Mouse (Mus musculus) MEL (cell line): ENCODE data around the gene Pdcd2l. TPM values are rescaled to one million over a fixed set of nuclear protein-coding genes. Genes with fewer than 3 reads are reported as not detected.

Source experiments
- DNase-seq: peaks from one replicate; pipeline ENCODE4 v3.0.0; 2011; ENCODE audit warnings: low read depth, low spot score
- H3K27ac ChIP-seq: 2 replicates; pipeline ENCODE4 v1.5.1; 2012; ENCODE audit warnings: low read depth, mild to moderate bottlenecking, control low read depth, low read length, moderate library complexity; ENCODE audit not compliant: control insufficient read depth
- H3K27me3 ChIP-seq, 2 experiments: fragments of 150-350 bp in 1 of 2; sonication (generic) in 1 of 2; 2 replicates each; pipeline ENCODE4 v1.6.1; 2012; ENCODE audit warnings: low read length in 2 of 2, mild to moderate bottlenecking in 2 of 2, improper control_type of control experiment in 1 of 2, moderate library complexity in 1 of 2; ENCODE audit not compliant: insufficient read depth in 2 of 2, control insufficient read depth in 1 of 2
- H3K36me3 ChIP-seq, 2 experiments: 2 replicates each; pipeline ENCODE4 v1.6.1; 2012 to 2014; ENCODE audit warnings: low read length in 2 of 2, improper control_type of control experiment in 1 of 2, inconsistent platforms in 1 of 2, mild to moderate bottlenecking in 1 of 2; ENCODE audit not compliant: insufficient read depth in 2 of 2, control insufficient read depth in 1 of 2
- H3K4me1 ChIP-seq, 2 experiments: fragments of 150-350 bp in 1 of 2; sonication (generic) in 1 of 2; 2 replicates each; pipeline ENCODE4 v1.6.1; 2012; ENCODE audit warnings: low read length in 2 of 2, improper control_type of control experiment in 1 of 2, mild to moderate bottlenecking in 1 of 2; ENCODE audit not compliant: insufficient read depth in 2 of 2, control insufficient read depth in 1 of 2
- H3K4me3 ChIP-seq, 2 experiments: fragments of 150-350 bp in 1 of 2; sonication (generic) in 1 of 2; 2 replicates each; pipeline ENCODE4 v1.5.1; 2012; ENCODE audit warnings: low read depth in 2 of 2, low read length in 2 of 2, mild to moderate bottlenecking in 2 of 2, moderate library complexity in 2 of 2, control low read depth in 1 of 2, improper control_type of control experiment in 1 of 2; ENCODE audit not compliant: control insufficient read depth in 1 of 2, insufficient read depth in 1 of 2
- H3K79me2 ChIP-seq: 2 replicates; pipeline ENCODE4 v1.6.1; 2012; ENCODE audit warnings: mild to moderate bottlenecking, low read length, moderate library complexity; ENCODE audit not compliant: control insufficient read depth, poor library complexity, insufficient read depth
- H3K9ac ChIP-seq: 2 replicates; pipeline ENCODE4 v1.6.1; 2012; ENCODE audit warnings: low read depth, mild to moderate bottlenecking, control low read depth, low read length, moderate library complexity; ENCODE audit not compliant: control insufficient read depth, poor library complexity, severe bottlenecking
- H3K9me3 ChIP-seq: fragments of 150-350 bp; sonication (generic); replicated peaks from 2 replicates; pipeline ENCODE4 v1.6.1; 2012; ENCODE audit warnings: mild to moderate bottlenecking, low read length, improper control_type of control experiment, moderate library complexity; ENCODE audit not compliant: insufficient read depth
- BHLHE40 ChIP-seq: IDR thresholded peaks from 2 replicates; pipeline ENCODE4 v1.6.1; 2012; ENCODE audit warnings: low read depth, mild to moderate bottlenecking, inconsistent platforms, low read length, improper control_type of control experiment, borderline replicate concordance
- CTCF ChIP-seq, 3 experiments: IDR thresholded peaks in 2 of 3; conservative IDR thresholded peaks in 1 of 3; 2 replicates each; pipeline ENCODE4 v1.5.1; 2011 to 2012; ENCODE audit warnings: low read length in 3 of 3, low read depth in 2 of 3, mild to moderate bottlenecking in 2 of 3, improper control_type of control experiment in 1 of 3, inconsistent platforms in 1 of 3, mixed read lengths in 1 of 3, moderate library complexity in 1 of 3; ENCODE audit not compliant: control insufficient read depth in 1 of 3, insufficient read depth in 1 of 3, poor library complexity in 1 of 3, severe bottlenecking in 1 of 3
- ELF1 ChIP-seq: IDR thresholded peaks from 2 replicates; pipeline ENCODE4 v1.6.1; 2014; ENCODE audit warnings: low read depth, mild to moderate bottlenecking, inconsistent platforms, low read length, improper control_type of control experiment, moderate library complexity
- EP300 ChIP-seq, 2 experiments: IDR thresholded peaks; 2 replicates each; pipeline ENCODE4 v1.6.1; 2011; ENCODE audit warnings: improper control_type of control experiment in 2 of 2, low read length in 2 of 2, low read depth in 1 of 2, mild to moderate bottlenecking in 1 of 2
- ETS1 ChIP-seq: IDR thresholded peaks from 2 replicates; pipeline ENCODE4 v1.6.1; 2012; ENCODE audit warnings: low read depth, mild to moderate bottlenecking, inconsistent platforms, low read length, improper control_type of control experiment, moderate library complexity
- GATA1 ChIP-seq: IDR thresholded peaks from 2 replicates; pipeline ENCODE4 v1.6.1; 2011; ENCODE audit warnings: low read depth, low read length, improper control_type of control experiment
- MAFK ChIP-seq: IDR thresholded peaks from 2 replicates; pipeline ENCODE4 v1.6.1; 2011; ENCODE audit warnings: low read depth, mild to moderate bottlenecking, low read length, improper control_type of control experiment, borderline replicate concordance
- MAX ChIP-seq: IDR thresholded peaks from 2 replicates; pipeline ENCODE4 v1.6.1; 2011; ENCODE audit warnings: low read length, improper control_type of control experiment
- MAZ ChIP-seq: IDR thresholded peaks from 2 replicates; pipeline ENCODE4 v1.6.1; 2012; ENCODE audit warnings: low read depth, mild to moderate bottlenecking, inconsistent platforms, low read length, improper control_type of control experiment
- MEF2A ChIP-seq: IDR thresholded peaks from 2 replicates; pipeline ENCODE4 v1.6.1; 2014; ENCODE audit warnings: low read depth, mild to moderate bottlenecking, inconsistent platforms, low read length, improper control_type of control experiment; ENCODE audit not compliant: poor library complexity, insufficient replicate concordance, severe bottlenecking; ENCODE audit errors: extremely low read depth
- NRF1 ChIP-seq: IDR thresholded peaks from 2 replicates; pipeline ENCODE4 v1.6.1; 2014; ENCODE audit warnings: low read depth, mild to moderate bottlenecking, inconsistent platforms, low read length, improper control_type of control experiment, moderate library complexity; ENCODE audit not compliant: poor library complexity, insufficient read depth, severe bottlenecking
- POLR2A ChIP-seq, 2 experiments: IDR thresholded peaks; 2 replicates each; pipeline ENCODE4 v1.6.1; 2011 to 2012; ENCODE audit warnings: low read length in 2 of 2, mild to moderate bottlenecking in 2 of 2, control low read depth in 1 of 2, improper control_type of control experiment in 1 of 2, low read depth in 1 of 2, moderate library complexity in 1 of 2; ENCODE audit not compliant: control insufficient read depth in 1 of 2, insufficient read depth in 1 of 2, poor library complexity in 1 of 2
- TAL1 ChIP-seq: IDR thresholded peaks from 2 replicates; pipeline ENCODE4 v1.6.1; 2012; ENCODE audit warnings: mild to moderate bottlenecking, inconsistent platforms, low read length, moderate library complexity, mixed read lengths
- TBP ChIP-seq: IDR thresholded peaks from 2 replicates; pipeline ENCODE4 v1.8.0; 2011; ENCODE audit warnings: low read depth, low read length, improper control_type of control experiment
- TCF12 ChIP-seq: IDR thresholded peaks from 2 replicates; pipeline ENCODE4 v1.6.1; 2014; ENCODE audit warnings: low read depth, mild to moderate bottlenecking, inconsistent platforms, low read length, improper control_type of control experiment, moderate library complexity
- UBTF ChIP-seq: IDR thresholded peaks from 2 replicates; pipeline ENCODE4 v1.6.1; 2012; ENCODE audit warnings: low read depth, mild to moderate bottlenecking, inconsistent platforms, low read length, improper control_type of control experiment, moderate library complexity, borderline replicate concordance; ENCODE audit not compliant: insufficient read depth
- USF1 ChIP-seq: IDR thresholded peaks from 2 replicates; pipeline ENCODE4 v1.6.1; 2014; ENCODE audit warnings: low read depth, mild to moderate bottlenecking, inconsistent platforms, low read length, improper control_type of control experiment, moderate library complexity
- USF2 ChIP-seq, 2 experiments: IDR thresholded peaks; 2 replicates each; pipeline ENCODE4 v1.6.1; 2011 to 2012; ENCODE audit warnings: improper control_type of control experiment in 2 of 2, low read length in 2 of 2, borderline replicate concordance in 1 of 2, inconsistent platforms in 1 of 2, low read depth in 1 of 2, mild to moderate bottlenecking in 1 of 2; ENCODE audit not compliant: insufficient read depth in 1 of 2
- ZC3H11A ChIP-seq: IDR thresholded peaks from 2 replicates; pipeline ENCODE4 v1.6.1; 2012; ENCODE audit warnings: low read depth, mild to moderate bottlenecking, inconsistent platforms, low read length, improper control_type of control experiment
- ZKSCAN1 ChIP-seq: IDR thresholded peaks from 2 replicates; pipeline ENCODE4 v1.6.1; 2012; ENCODE audit warnings: low read depth, mild to moderate bottlenecking, inconsistent platforms, low read length, improper control_type of control experiment, moderate library complexity
- ZNF384 ChIP-seq: IDR thresholded peaks from 2 replicates; pipeline ENCODE4 v1.6.1; 2012; ENCODE audit warnings: low read depth, mild to moderate bottlenecking, inconsistent platforms, low read length, improper control_type of control experiment
- polyA plus RNA-seq, 2 experiments: library from polyadenylated mRNA; stranded (reverse) in 1 of 2; unstranded in 1 of 2; fragments of >175 nt in 1 of 2; fragments of >200 nt in 1 of 2; gene quantifications; 2 replicates each; pipeline versions ENCODE4 v1.2.1 to v1.2.4; 2012; ENCODE audit warnings: low replicate concordance in 2 of 2, low read depth in 1 of 2; ENCODE audit not compliant: insufficient read length in 2 of 2, insufficient read depth in 1 of 2, missing spikeins in 1 of 2
- total RNA-seq: library from RNA; depleted of rRNA; stranded (reverse); fragments of 300-350 nt; gene quantifications from 2 replicates; pipeline ENCODE4 v1.2.3, GENCODE M21; 2012

The Pdcd2l gene
- total and polyA plus RNA-seq, 3 experiments, result 25.7 to 26.6 TPM; not detected in 1

DNA sequence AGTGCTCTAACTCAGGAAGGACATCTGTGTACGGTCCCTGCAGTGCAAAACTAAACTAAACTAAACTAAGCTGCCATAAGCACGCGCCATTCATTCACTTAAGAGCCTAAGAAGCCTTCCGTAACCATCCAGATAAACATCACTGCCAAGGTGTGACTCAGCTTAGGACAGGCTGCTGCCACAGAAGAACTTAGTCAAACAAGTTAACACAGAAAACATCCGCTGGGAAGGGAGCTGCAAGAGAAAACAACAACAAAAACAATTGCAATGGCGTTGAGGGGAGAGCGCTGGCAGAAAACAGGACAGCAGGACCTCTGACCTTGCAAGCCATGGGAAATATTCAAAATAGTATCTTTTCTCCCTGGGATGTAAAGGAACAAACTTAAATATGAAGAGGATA, 31.8 kb downstream of the Pdcd2l start:
- Histone ChIP-seq H3K27me3 (no peaks in the 10 kb centered on the region), H3K9ac (no peak overlapping the region), H3K4me3 (no peak overlapping the region), H3K9me3 (no peaks in the 10 kb centered on the region), H3K4me1 (no peaks in the 10 kb centered on the region; a peak in 1 of 4 replicates), H3K36me3 (peaks cover 4 to 32% of the 10 kb centered on the region in 2 experiments), H3K79me2 (peaks cover 23% of the 10 kb centered on the region), H3K27ac (no peak overlapping the region)
- TF ChIP-seq ZC3H11A (no peak), MAX (no peak)
- DNase-seq, result no peak

DNA sequence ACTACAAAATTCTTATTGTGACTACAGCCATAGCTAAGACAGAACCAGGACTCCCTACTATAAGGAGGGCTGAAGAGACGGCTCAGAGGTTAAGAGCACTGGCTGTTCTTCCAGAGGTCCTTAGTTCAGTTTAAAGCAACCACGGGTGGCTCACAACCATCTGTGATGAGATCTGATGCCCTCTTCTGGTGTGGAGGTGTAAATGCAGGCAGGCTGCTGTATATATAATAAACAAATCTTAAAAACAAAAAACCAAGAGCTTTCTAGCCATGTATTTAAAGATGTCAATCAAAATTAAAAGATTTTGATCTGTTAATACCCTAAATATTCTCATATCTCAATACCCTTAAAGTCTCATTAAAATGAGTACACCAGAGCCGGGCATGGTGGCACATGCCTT, 37.3 kb downstream of the Pdcd2l start:
- Histone ChIP-seq H3K4me3 (no peak overlapping the region), H3K9me3 (no peaks in the 10 kb centered on the region), H3K4me1 (no peaks in the 10 kb centered on the region), H3K79me2 (peaks cover 4% of the 10 kb centered on the region; the same call in 1 of the 2 replicates), H3K27me3 (no peaks in the 10 kb centered on the region), H3K36me3 (peaks cover 0 to 47% of the 10 kb centered on the region in 2 experiments; a peak in 2 of 4 replicates), H3K27ac (no peak overlapping the region)
- peak; percentile 33 for DNase-seq
- TF ChIP-seq TAL1 (no peak), CTCF (IDR thresholded peaks at IDR 0.05 in 2 of 3, conservative IDR thresholded peaks at IDR 0.05 in 1 of 3; ENCODE audit: control insufficient read depth in 1 of 3, insufficient read depth in 1 of 3, low read depth in 2 of 3, low read length in 3 of 3, poor library complexity in 1 of 3, severe bottlenecking in 1 of 3) (peak; percentile 21 to 39 (median 22); a peak in 3 of 6 replicates), TCF12 (no peak), ZNF384 (no peak)
- TF ChIP-seq, all 39 proteins: peak for 1
- no peak overlapping the region for H3K9ac ChIP-seq

DNA sequence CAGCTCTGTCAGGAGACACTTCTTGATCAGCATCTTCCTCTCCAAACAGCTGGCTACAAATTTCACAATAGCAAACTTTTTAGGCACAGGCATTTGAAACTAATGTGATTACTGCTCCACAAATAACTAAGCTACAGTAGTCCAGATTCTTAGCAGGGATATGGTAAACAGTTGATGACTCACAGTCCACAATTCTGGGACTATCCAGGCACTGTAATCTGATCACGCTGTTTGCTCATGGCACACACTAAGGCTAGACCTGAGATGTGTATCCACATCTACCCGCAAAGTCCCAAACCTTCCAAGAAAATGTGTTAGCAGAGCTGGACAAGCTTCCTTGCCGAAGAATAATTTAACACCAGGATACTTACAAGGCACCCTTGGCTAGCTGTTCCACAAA, 38.5 kb downstream of the Pdcd2l start:
- H3K27me3 ChIP-seq, result no peaks in the 10 kb centered on the region
- no peak for DNase-seq

More for the DNA sequence above, 38.5 kb downstream of the Pdcd2l start:
- Histone ChIP-seq H3K36me3 (peaks cover 0 to 48% of the 10 kb centered on the region in 2 experiments; a peak in 2 of 4 replicates), H3K4me3 (no peak overlapping the region), H3K4me1 (no peaks in the 10 kb centered on the region), H3K79me2 (peaks cover 4% of the 10 kb centered on the region; the same call in 1 of the 2 replicates), H3K27ac (no peak overlapping the region), H3K9me3 (no peaks in the 10 kb centered on the region), H3K9ac (no peak overlapping the region)
- TF ChIP-seq BHLHE40, result no peak
- TF ChIP-seq MAX, result no peak
- TF ChIP-seq TCF12, result no peak
- TF ChIP-seq ELF1, result no peak
- no peak for TF ChIP-seq EP300 (IDR thresholded peaks at IDR 0.05; ENCODE audit: low read depth in 1 of 2, low read length in 2 of 2)
- TF ChIP-seq UBTF, result no peak
- TF ChIP-seq POLR2A (IDR thresholded peaks at IDR 0.05; ENCODE audit: control insufficient read depth in 1 of 2, insufficient read depth in 1 of 2, low read depth in 1 of 2, low read length in 2 of 2, poor library complexity in 1 of 2), result no peak
- no peak for TF ChIP-seq USF1
- no peak for TF ChIP-seq MEF2A
- no peak for TF ChIP-seq TBP
- no peak for TF ChIP-seq ZNF384
- no peak for TF ChIP-seq ETS1
- TF ChIP-seq USF2 (IDR thresholded peaks at IDR 0.05; ENCODE audit: borderline replicate concordance in 1 of 2, insufficient read depth in 1 of 2, low read depth in 1 of 2, low read length in 2 of 2), result no peak
- no peak for TF ChIP-seq ZKSCAN1
- TF ChIP-seq MAZ, result no peak
- TF ChIP-seq GATA1, result no peak
- no peak for TF ChIP-seq CTCF (IDR thresholded peaks at IDR 0.05 in 2 of 3, conservative IDR thresholded peaks at IDR 0.05 in 1 of 3; ENCODE audit: control insufficient read depth in 1 of 3, insufficient read depth in 1 of 3, low read depth in 2 of 3, low read length in 3 of 3, poor library complexity in 1 of 3, severe bottlenecking in 1 of 3)
- no peak for TF ChIP-seq NRF1
- TF ChIP-seq MAFK, result no peak
- no peak for TF ChIP-seq ZC3H11A
